Mouse (Mus musculus) lung, postnatal 0 days (tissue): ENCODE results near the gene B230217C12Rik.

Source experiments
- CTCF ChIP-seq: IDR thresholded peaks from 2 replicates; pipeline ENCODE4 v1.5.1; 2016; ENCODE audit warnings: antibody characterized with exemption, mild to moderate bottlenecking
- EP300 ChIP-seq: IDR thresholded peaks from 2 replicates; pipeline ENCODE4 v1.6.1; 2016; ENCODE audit warnings: antibody characterized with exemption, mild to moderate bottlenecking, control low read depth

GRCm38 (mm10) chr11:97825971-97826370, 14.6 kb upstream of the B230217C12Rik start:
- TF ChIP-seq CTCF (no peak), EP300 (no peak)
